Mouse (Mus musculus) left cerebral cortex, adult 11 months (tissue): ENCODE measurements around the gene Olfr1196.
"Not testable (repeated sequence)": the region's sequence is repeated elsewhere in the genome, so short reads cannot be mapped to it uniquely, and the experiment has no call there.

Source experiments
- DNase-seq: peaks from one replicate; pipeline ENCODE4 v3.0.0; 2022; ENCODE audit warnings: low spot score

The Olfr1196 gene

GRCm38 (mm10) chr2:88704497-88704896 is at the start of gene Olfr1196:
TSS of gene Olfr1196 (minus strand) at chr2:88704597.
- DNase-seq = no peak

DNA sequence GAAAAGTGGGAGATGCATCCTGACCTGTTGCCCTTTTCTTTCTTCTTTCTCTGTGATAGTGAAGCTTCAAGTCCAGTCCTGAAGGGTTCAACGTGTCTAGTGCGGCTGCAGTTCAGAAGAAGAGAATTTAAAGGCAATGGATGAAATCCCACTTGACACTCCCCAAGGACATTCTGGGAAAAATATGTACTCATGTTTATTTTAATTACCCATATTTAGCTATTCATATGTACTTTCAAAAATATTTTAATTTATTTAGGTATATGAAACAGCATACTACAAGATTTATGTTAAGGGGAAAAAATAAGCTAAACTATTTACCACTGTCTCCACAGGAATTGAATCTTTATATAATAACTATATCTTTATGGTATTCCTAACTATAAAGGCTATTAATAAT is 46.9 kb upstream of the Olfr1196 start, which contains the start of gene Olfr1198:
Gene Olfr1198 (minus strand): TSS at position 101 of the 400 bp plus-strand sequence.
- DNase-seq = no peak

- no peak for DNase-seq
These were observed 39.0 kb upstream of the Olfr1196 start for GRCm38 (mm10) chr2:88743379-88743778.

DNA sequence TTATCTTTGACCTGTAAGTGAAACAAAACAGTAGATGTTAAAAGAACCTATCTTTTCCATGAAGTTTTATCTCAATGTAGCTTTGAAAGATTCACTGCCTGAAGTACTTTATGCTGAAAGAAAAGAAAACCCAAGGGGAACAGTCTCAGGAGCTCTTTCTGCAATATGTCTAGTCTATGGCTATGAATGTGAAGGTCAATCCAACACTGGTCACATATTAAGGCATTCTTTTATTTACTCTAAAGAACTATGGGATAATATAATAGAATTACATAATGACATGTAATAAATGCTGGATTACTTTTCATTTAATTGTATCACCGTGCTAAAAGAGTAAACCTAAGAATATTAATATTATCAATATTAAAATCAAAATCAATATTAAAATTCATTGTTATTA is 27.9 kb upstream of the Olfr1196 start, which contains the start of gene Olfr1197:
Gene Olfr1197 (minus strand): TSS at position 101 of the 400 bp plus-strand sequence.
- no peak for DNase-seq

DNA sequence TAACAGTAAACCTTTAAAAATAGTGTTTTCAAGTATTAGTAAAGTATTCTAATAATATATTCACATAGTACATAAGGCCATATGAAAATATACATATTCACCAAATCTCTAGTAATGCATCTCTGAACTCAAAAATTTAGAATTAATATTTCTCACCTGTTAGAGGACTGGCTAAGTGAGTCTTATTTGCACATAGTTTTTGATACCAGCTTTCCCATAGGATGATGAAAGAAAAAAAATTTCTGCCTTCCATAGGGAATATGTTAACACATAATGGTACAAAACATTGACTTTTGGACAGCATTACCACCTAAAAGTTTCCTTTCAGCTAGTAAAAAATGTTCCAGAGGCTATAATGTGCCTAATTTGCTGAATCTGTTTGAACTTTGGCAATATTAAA is 15.3 kb downstream of the Olfr1196 start, which contains the start of gene Olfr1195:
Gene Olfr1195 (minus strand): TSS at position 101 of the 400 bp plus-strand sequence.
- no peak for DNase-seq

DNA sequence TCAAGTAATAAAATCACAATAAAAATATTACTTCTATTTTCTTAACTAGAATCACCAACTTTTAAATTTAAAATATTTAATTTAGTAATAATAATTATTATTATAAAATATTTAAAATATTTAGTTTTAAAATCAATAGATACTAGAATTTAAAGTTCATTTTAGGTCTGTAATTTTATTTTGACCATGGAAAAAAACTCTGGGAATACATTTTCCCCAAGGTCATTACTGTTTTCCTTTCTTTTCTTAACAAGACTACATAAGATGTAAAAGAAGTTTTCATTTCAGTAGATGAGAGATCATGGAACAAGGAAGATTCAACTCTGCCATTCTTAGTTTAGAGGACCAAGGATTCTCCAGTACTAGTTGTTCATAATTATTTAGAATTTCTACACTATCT is 29.1 kb downstream of the Olfr1196 start, which contains the start of gene Olfr1193:
Gene Olfr1193 (plus strand): TSS at position 301 of the 400 bp plus-strand sequence.
- DNase-seq = not testable (repeated sequence)

GRCm38 (mm10) chr2:88648209-88648608 is 56.2 kb downstream of the Olfr1196 start, which contains the start of gene Olfr1192-ps1:
TSS of gene Olfr1192-ps1 (plus strand) at chr2:88648509.
- no peak for DNase-seq
